Mouse (Mus musculus) naive thymus-derived CD4-positive, alpha-beta T cell, adult 2 months (primary cell): ENCODE measurements at regions not wholly inside any gene's neighbourhood (a gene's known extent, or its start where the extent isn't known, plus 50 kb on each side); places are given as distances from the start of the nearest gene placed in this dataset.

ENCODE experiments used
- DNase-seq: peaks from one replicate; pipeline ENCODE4 v3.0.0-alpha.2; 2011; ENCODE audit warnings: low read depth

GRCm38 (mm10) chr12:35724132-35724531 lies 189.3 kb upstream of the Ahr start:
- DNase-seq = peak; percentile 25

- DNase-seq = no peak
Observed at GRCm38 (mm10) chr12:35712671-35713070, 177.8 kb upstream of the Ahr start.

DNA sequence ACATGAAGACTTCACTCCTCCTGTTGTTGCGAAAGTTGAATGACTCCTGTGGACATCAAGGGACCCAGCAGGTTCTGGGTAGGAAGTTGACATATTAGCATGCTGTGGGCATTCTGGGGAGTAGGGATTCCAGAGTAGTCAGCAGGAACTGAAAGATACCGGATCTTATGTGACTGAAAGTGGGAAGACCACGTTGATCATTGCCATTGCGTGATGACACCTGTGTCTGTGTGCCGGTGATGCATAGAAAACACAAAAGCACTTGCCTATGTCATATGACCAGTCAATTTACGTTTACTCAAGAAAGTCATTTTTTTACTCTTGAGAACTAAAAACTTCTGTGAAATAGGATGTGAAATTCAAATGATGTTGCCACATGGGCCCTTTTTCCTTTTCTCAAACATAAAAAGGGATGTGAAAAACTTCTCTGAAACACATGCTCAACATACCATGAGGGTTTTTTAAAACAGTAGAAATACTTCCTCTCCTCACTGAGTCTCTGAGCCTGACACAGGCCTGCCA lies 176.8 kb upstream of the Ahr start:
- DNase-seq = no peak

DNA sequence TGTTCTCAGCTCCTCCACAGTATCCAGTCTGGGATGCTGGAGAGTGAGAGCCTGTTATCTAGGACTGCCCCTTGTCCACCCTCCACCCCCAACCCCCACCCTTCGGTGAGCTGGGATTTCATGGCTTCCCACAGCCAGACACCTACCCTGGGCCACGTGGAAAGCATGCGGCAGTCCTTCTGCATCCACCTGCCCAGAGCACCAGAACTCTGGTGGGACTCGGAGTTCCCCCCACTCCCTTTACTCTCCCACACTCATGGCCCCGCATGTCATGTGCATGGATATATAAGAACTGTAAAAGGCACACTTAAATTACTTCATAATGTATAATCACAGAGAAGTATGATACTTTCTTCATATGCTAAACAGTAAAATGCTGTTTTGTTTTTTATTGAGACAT lies 175.5 kb upstream of the Ahr start:
- no peak for DNase-seq

- DNase-seq = no peak
Observed at GRCm38 (mm10) chr12:35703479-35703878, 168.6 kb upstream of the Ahr start.

DNA sequence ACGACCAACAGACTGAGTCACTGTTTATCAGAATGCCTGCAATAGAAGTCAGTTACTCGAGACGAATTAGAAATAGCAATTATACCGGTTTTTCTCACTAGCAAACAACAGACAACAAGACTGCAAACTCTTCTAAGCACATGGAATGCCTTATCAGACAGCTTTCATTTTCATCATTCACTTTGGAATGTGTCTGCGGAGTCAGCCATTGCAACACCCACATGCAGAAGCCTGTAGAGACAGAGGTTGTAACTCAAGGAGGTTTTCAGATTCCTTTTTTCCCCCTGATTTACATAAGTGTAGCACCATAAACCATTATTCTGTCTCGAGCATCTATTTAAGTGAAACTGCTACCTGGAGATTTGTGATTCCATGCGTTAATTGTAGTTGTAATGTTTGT lies 167.8 kb upstream of the Ahr start:
- no peak for DNase-seq

DNA sequence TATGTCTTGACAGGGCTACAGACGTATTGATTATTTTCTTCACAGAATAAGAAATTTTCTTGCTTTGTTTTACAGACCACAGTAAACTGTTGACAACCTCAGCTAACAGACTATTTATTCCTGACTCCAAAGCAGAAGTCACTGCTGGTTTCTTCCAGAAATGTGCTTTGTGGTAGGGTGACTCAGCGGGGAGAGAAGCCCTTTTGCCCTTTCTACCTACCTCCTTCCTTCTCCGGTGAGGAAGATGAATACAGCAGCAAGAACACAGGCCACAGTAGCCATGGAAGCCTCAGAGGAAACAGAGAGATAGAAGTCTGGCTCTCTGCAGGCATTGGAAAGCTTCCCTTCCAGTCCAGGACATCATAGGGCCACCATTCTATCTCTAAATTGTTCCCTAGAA lies 159.4 kb upstream of the Ahr start:
- no peak for DNase-seq

DNA sequence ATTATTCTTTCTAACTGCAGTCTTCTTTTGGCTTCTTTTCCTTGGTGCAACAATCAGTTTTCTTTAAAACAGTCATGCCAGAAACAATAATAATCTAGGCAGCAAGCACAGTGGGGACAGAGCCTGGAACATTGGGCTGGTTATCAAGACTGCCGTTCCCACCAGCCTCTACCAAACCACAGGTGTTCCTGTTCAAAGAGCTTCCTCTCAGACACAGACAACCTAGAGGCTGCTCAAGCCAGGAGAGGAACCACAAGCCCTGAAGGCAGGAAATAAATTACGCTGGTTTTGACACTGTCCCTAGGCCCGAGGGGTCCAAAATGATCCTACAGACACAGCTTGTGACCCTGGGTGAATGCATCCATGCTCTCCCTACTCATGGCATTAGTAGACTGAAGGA lies 156.1 kb upstream of the Ahr start:
- peak; percentile 34 for DNase-seq

DNA sequence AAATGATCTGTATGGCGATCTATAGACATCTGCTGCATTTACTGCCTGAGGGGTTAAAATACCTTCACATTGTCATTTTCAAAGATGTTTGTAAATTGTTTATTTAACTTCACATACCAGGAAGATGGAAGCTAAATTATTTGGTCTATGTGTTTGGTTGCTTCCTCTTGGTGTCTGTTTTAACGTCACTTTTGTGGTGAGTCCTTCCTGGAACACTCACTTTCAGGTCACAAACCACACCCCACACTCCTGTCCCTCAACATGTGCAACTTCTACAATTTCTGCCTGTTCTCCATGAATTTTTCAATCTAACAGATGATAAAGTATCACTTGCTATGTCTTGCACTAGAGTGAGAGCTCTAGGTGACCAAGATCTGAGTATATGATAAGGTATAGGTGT lies 151.4 kb upstream of the Ahr start:
- DNase-seq = peak; percentile 15

- no peak for DNase-seq
Observed at GRCm38 (mm10) chr12:35685189-35685588, 150.4 kb upstream of the Ahr start.

DNA sequence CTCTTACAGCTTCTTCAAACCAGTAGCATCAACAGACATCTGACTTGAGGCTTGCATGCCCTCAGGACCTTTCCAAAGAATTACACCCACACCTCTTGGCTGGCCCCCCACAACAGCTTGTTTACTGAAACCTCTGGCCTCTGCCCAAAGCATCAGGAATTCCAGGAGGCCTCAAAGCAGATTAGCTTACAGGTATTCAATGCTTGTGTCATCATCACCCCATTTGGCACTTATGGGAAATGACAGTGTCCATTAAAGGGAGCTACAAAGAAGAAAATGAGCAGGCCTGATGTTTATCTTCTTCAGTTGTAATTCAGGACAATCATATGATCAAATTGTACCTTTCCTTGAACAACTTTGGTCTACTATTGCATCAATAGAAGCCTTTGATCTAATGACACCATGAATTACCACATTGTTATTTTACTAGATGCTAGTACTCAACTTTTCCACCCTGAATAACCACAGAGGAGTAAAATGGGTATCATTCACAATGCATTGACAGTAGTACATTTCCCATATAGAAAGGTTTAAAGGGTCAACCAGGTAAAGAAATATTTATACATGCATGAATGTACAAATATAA lies 147.1 kb upstream of the Ahr start:
- no peak for DNase-seq

DNA sequence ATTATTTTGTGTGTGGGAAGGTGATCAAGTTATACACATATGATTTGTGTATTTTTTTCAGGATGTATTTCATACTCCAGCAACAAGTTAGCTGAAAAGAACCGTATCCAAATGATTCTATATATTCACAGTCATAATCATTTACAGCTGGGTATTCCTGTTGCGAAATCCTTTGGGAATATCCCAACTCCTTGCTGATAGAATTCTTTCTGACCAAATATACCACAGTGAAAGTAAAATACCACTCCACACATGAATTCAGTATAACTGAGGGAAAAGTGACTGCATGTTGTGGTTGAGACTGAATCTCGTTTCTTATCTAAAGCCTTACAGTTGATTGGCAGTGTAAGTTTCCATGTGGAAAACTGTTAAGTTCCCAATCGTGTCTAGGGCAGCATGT lies 145.1 kb upstream of the Ahr start:
- no peak for DNase-seq

GRCm38 (mm10) chr12:35679025-35679424 lies 144.2 kb upstream of the Ahr start:
- no peak for DNase-seq

- peak; percentile 42 for DNase-seq
Observed at GRCm38 (mm10) chr12:35674487-35674886, 139.6 kb upstream of the Ahr start.

DNA sequence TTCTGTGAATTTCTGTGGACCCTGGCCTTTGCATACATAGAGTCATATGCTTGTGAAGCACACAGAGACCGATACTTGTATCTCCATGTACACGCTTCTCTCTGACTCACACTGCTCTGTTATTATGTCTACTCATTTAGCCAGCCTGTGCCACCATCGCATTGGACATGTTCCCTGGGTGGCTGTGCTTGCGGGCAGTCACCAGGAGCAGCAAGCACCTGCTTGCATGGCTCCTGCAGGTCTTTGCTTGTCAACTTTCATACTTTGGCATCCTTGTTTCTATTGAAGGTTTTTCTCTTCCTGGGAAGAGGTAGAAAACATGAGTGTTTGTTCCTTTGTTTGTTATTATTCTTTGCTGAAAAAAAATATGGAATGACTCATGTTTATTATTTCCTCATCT lies 136.1 kb upstream of the Ahr start:
- no peak for DNase-seq

DNA sequence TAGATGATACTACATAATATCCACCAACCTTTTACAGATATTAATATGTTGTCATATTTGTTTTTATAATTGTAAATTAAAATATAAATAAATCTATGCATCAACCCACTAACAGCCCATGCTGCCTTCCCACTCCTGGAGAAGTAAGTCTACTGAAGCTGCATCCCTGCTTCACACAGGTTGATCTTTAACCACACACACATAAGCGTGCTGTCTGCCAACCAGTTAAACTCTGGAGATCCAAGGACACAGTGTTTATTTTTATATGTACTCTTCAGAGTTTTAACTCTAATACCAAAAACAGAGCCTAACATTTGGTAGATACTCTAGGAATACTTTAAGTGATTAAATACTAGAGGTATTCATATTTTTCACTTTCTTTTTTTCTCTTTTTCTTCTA lies 133.9 kb upstream of the Ahr start:
- no peak for DNase-seq

- DNase-seq = no peak
Observed at GRCm38 (mm10) chr12:35667705-35668104, 132.9 kb upstream of the Ahr start.

GRCm38 (mm10) chr12:35667218-35667617 lies 132.4 kb upstream of the Ahr start:
- no peak for DNase-seq

- no peak for DNase-seq
Observed at GRCm38 (mm10) chr12:35666062-35666461, 131.2 kb upstream of the Ahr start.

DNA sequence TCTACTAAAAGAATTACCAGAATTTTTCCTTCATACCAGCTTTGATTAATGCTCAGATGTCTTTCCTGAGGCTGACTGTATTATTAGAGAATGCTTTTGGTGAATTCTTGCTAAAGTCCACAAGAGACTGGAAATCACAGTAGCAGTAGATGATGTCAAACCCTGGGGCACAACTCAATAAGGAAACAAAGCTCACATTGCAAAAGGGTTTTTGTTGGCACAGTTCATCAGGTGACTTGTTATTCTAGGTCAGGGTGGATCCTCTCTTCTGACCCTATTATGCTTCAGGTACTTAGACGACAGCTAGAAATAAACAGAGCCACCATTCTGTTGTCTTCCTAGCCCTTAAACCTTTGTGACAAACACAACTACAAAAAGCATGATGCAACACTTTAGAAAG lies 128.2 kb upstream of the Ahr start:
- no peak for DNase-seq

GRCm38 (mm10) chr12:35656563-35656962 lies 121.7 kb upstream of the Ahr start:
- DNase-seq = no peak

- DNase-seq = no peak
Observed at GRCm38 (mm10) chr12:35649772-35650171, 114.9 kb upstream of the Ahr start.

DNA sequence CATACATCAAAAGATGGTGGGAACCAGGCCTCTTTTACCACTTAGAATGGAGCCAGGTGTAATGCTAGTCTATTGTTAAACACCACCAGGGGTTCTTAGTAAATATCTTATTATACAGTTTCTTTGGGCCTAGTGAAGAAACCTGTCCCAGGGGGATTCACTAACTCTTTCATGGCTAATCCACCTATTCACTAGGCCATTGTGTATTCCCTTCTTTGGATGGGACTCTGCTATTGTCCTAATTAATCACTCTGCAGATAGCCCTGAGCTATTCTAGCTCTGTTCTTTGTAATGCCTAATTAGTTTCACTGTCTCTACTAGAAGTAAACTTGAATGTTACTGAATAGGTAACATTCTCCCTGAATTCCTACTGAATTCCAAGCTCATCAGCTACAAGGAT lies 107.6 kb upstream of the Ahr start:
- no peak for DNase-seq

DNA sequence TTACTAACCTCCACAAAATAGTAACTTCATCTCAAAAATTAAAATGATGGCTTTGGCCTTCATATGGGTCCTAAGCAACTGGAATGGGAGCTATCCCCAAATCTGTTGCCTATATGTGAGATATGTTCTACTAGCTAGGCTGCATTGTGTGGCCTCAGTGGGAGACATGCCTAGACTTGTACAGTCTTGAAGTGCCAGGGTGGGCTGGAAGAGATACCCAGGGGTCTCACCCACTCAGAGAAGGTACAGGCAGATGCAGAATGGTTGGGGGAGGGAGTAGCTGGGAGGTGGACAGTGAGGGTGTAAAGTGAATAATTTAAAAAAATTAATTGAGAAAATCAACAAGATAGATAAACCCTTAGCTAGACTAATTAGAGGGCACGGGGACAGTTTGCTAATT lies 106.9 kb upstream of the Ahr start:
- no peak for DNase-seq

- peak; percentile 8 for DNase-seq
Observed at GRCm38 (mm10) chr12:35640911-35641345, 106.1 kb upstream of the Ahr start.
